Mouse (Mus musculus): ENCODE results near the gene Olfr1020. TPM values are rescaled to one million over a fixed set of nuclear protein-coding genes. Genes with fewer than 3 reads are reported as not detected.

The Olfr1020 gene
- polyA plus RNA-seq (2012; rRNA removed) = not detected in 2 replicates

- Histone ChIP-seq H3K4me3 (ENCODE audit: extremely low read depth, insufficient read depth, insufficient read length) (no peak within 1 kb of the TSS), H3K27me3 (ENCODE audit: control insufficient read depth, insufficient read depth, low read length) (no peaks in the 10 kb centered on the region), H3K36me3 (ENCODE audit: control insufficient read depth, insufficient read depth, low read length) (no peaks in the 10 kb centered on the region), H3K27ac (ENCODE audit: insufficient read depth, low read length) (no peak within 1 kb of the TSS), H3K4me1 (ENCODE audit: control insufficient read depth, insufficient read depth, insufficient read length) (no peaks in the 10 kb centered on the region)
- no peak for TF ChIP-seq POLR2A (IDR thresholded peaks at IDR 0.05; ENCODE audit: low read depth, low read length)
- no peak for TF ChIP-seq CTCF (IDR thresholded peaks at IDR 0.05; ENCODE audit: extremely low read depth, insufficient read depth, insufficient read length, insufficient replicate concordance)
- DNase-seq (ENCODE audit: low read depth in 1 of 2, low spot score in 2 of 2) = no peak
- 80% methylated on average over 1 of the region's 1 CpGs for WGBS
Measured at GRCm38 (mm10) chr2:85846730-85847129, at the start of gene Olfr1020. Olfr1020 (plus strand) TSS chr2:85847030.

- WGBS = 88% methylated on average over 2 of the region's 2 CpGs
- Histone ChIP-seq H3K4me3 (ENCODE audit: extremely low read depth, insufficient read depth, insufficient read length) (no peak within 1 kb of the TSS), H3K27ac (ENCODE audit: insufficient read depth, low read length) (no peak within 1 kb of the TSS), H3K4me1 (ENCODE audit: control insufficient read depth, insufficient read depth, insufficient read length) (no peaks in the 10 kb centered on the region), H3K27me3 (ENCODE audit: control insufficient read depth, insufficient read depth, low read length) (no peaks in the 10 kb centered on the region), H3K36me3 (ENCODE audit: control insufficient read depth, insufficient read depth, low read length) (no peaks in the 10 kb centered on the region)
- DNase-seq (ENCODE audit: low read depth in 1 of 2, low spot score in 2 of 2) = no peak
- TF ChIP-seq CTCF (IDR thresholded peaks at IDR 0.05; ENCODE audit: extremely low read depth, insufficient read depth, insufficient read length, insufficient replicate concordance) (no peak), POLR2A (IDR thresholded peaks at IDR 0.05; ENCODE audit: low read depth, low read length) (no peak)
Measured at GRCm38 (mm10) chr2:85802444-85802843, 44.4 kb upstream of the Olfr1020 start, which contains the start of gene Olfr1016. Olfr1016 (minus strand) TSS chr2:85802544.

GRCm38 (mm10) chr2:85804501-85804900 is 42.3 kb upstream of the Olfr1020 start:
- Histone ChIP-seq H3K27me3 (ENCODE audit: control insufficient read depth, insufficient read depth, low read length) (no peaks in the 10 kb centered on the region), H3K36me3 (ENCODE audit: control insufficient read depth, insufficient read depth, low read length) (no peaks in the 10 kb centered on the region), H3K27ac (ENCODE audit: insufficient read depth, low read length) (no peak overlapping the region), H3K4me3 (ENCODE audit: extremely low read depth, insufficient read depth, insufficient read length) (no peak overlapping the region), H3K4me1 (ENCODE audit: control insufficient read depth, insufficient read depth, insufficient read length) (no peaks in the 10 kb centered on the region)
- DNase-seq (ENCODE audit: low read depth in 1 of 2, low spot score in 2 of 2) = no peak
- no peak for TF ChIP-seq CTCF (IDR thresholded peaks at IDR 0.05; ENCODE audit: extremely low read depth, insufficient read depth, insufficient read length, insufficient replicate concordance)
- TF ChIP-seq POLR2A (IDR thresholded peaks at IDR 0.05; ENCODE audit: low read depth, low read length) = no peak
- WGBS = 86% methylated on average over 4 of the region's 4 CpGs

GRCm38 (mm10) chr2:85818179-85818578 is 28.7 kb upstream of the Olfr1020 start, which contains the start of gene Olfr1018:
Olfr1018 (plus strand) TSS chr2:85818479.
- TF ChIP-seq CTCF (IDR thresholded peaks at IDR 0.05; ENCODE audit: extremely low read depth, insufficient read depth, insufficient read length, insufficient replicate concordance) (no peak), POLR2A (IDR thresholded peaks at IDR 0.05; ENCODE audit: low read depth, low read length) (no peak)
- no peak for DNase-seq (ENCODE audit: low read depth in 1 of 2, low spot score in 2 of 2)
- Histone ChIP-seq H3K27me3 (ENCODE audit: control insufficient read depth, insufficient read depth, low read length) (no peaks in the 10 kb centered on the region), H3K36me3 (ENCODE audit: control insufficient read depth, insufficient read depth, low read length) (no peaks in the 10 kb centered on the region), H3K27ac (ENCODE audit: insufficient read depth, low read length) (no peak within 1 kb of the TSS), H3K4me3 (ENCODE audit: extremely low read depth, insufficient read depth, insufficient read length) (no peak within 1 kb of the TSS), H3K4me1 (ENCODE audit: control insufficient read depth, insufficient read depth, insufficient read length) (no peaks in the 10 kb centered on the region)

- Histone ChIP-seq H3K4me3 (ENCODE audit: extremely low read depth, insufficient read depth, insufficient read length) (no peak within 1 kb of the TSS), H3K4me1 (ENCODE audit: control insufficient read depth, insufficient read depth, insufficient read length) (no peaks in the 10 kb centered on the region), H3K27ac (ENCODE audit: insufficient read depth, low read length) (no peak within 1 kb of the TSS), H3K36me3 (ENCODE audit: control insufficient read depth, insufficient read depth, low read length) (no peaks in the 10 kb centered on the region), H3K27me3 (ENCODE audit: control insufficient read depth, insufficient read depth, low read length) (no peaks in the 10 kb centered on the region)
- TF ChIP-seq POLR2A (IDR thresholded peaks at IDR 0.05; ENCODE audit: low read depth, low read length) = no peak
- TF ChIP-seq CTCF (IDR thresholded peaks at IDR 0.05; ENCODE audit: extremely low read depth, insufficient read depth, insufficient read length, insufficient replicate concordance) = no peak
- no peak for DNase-seq (ENCODE audit: low read depth in 1 of 2, low spot score in 2 of 2)
Measured at GRCm38 (mm10) chr2:85845383-85845782, 1.4 kb upstream of the Olfr1020 start, which contains the start of gene Olfr1019. Olfr1019 (minus strand) TSS chr2:85845483.

- Histone ChIP-seq H3K4me1 (ENCODE audit: control insufficient read depth, insufficient read depth, insufficient read length) (no peaks in the 10 kb centered on the region), H3K4me3 (ENCODE audit: extremely low read depth, insufficient read depth, insufficient read length) (no peak within 1 kb of the TSS), H3K36me3 (ENCODE audit: control insufficient read depth, insufficient read depth, low read length) (no peaks in the 10 kb centered on the region), H3K27ac (ENCODE audit: insufficient read depth, low read length) (no peak within 1 kb of the TSS), H3K27me3 (ENCODE audit: control insufficient read depth, insufficient read depth, low read length) (no peaks in the 10 kb centered on the region)
- WGBS = 58% methylated on average over 2 of the region's 2 CpGs
- DNase-seq (ENCODE audit: low read depth in 1 of 2, low spot score in 2 of 2) = no peak
- TF ChIP-seq CTCF (IDR thresholded peaks at IDR 0.05; ENCODE audit: extremely low read depth, insufficient read depth, insufficient read length, insufficient replicate concordance) (no peak), POLR2A (IDR thresholded peaks at IDR 0.05; ENCODE audit: low read depth, low read length) (no peak)
Measured at GRCm38 (mm10) chr2:85868294-85868693, 21.5 kb downstream of the Olfr1020 start, which contains the start of gene Olfr1022. Olfr1022 (plus strand) TSS chr2:85868594.

GRCm38 (mm10) chr2:85885340-85885739 is 38.5 kb downstream of the Olfr1020 start, which contains the start of gene Olfr1023:
Olfr1023 (plus strand) TSS chr2:85885640.
- Histone ChIP-seq H3K36me3 (ENCODE audit: control insufficient read depth, insufficient read depth, low read length) (no peaks in the 10 kb centered on the region), H3K27me3 (ENCODE audit: control insufficient read depth, insufficient read depth, low read length) (no peaks in the 10 kb centered on the region), H3K27ac (ENCODE audit: insufficient read depth, low read length) (no peak within 1 kb of the TSS), H3K4me3 (ENCODE audit: extremely low read depth, insufficient read depth, insufficient read length) (no peak within 1 kb of the TSS), H3K4me1 (ENCODE audit: control insufficient read depth, insufficient read depth, insufficient read length) (no peaks in the 10 kb centered on the region)
- DNase-seq (ENCODE audit: low read depth in 1 of 2, low spot score in 2 of 2) = no peak
- WGBS = 52% methylated on average over 2 of the region's 2 CpGs
- TF ChIP-seq POLR2A (IDR thresholded peaks at IDR 0.05; ENCODE audit: low read depth, low read length) (no peak), CTCF (IDR thresholded peaks at IDR 0.05; ENCODE audit: extremely low read depth, insufficient read depth, insufficient read length, insufficient replicate concordance) (no peak)

Other genes starting within 250 kb of the Olfr1020 start
- not detected in 2 replicates for gene Olfr1000, start 235.1 kb upstream of the Olfr1020 start, polyA plus RNA-seq (2012; rRNA removed)
- gene Olfr1002, start 196.3 kb upstream of the Olfr1020 start, polyA plus RNA-seq (2012; rRNA removed) = not detected in 2 replicates
- gene Olfr154, start 182.6 kb upstream of the Olfr1020 start, polyA plus RNA-seq (2012; rRNA removed) = not detected in 2 replicates
- gene Olfr1006, start 168.3 kb upstream of the Olfr1020 start, polyA plus RNA-seq (2012; rRNA removed) = not detected in 2 replicates
- not detected in 2 replicates for gene Olfr1008, start 157.6 kb upstream of the Olfr1020 start, polyA plus RNA-seq (2012; rRNA removed)
- not detected in 2 replicates for gene Olfr1009, start 131.6 kb upstream of the Olfr1020 start, polyA plus RNA-seq (2012; rRNA removed)
- gene Olfr1012, start 84.3 kb upstream of the Olfr1020 start, polyA plus RNA-seq (2012; rRNA removed) = not detected in 2 replicates
- gene Olfr1013, start 79.9 kb upstream of the Olfr1020 start, polyA plus RNA-seq (2012; rRNA removed) = not detected in 2 replicates
- not detected in 2 replicates for gene Olfr1014, start 74.3 kb upstream of the Olfr1020 start, polyA plus RNA-seq (2012; rRNA removed)
- gene Olfr1015, start 65.0 kb upstream of the Olfr1020 start, polyA plus RNA-seq (2012; rRNA removed) = not detected in 2 replicates
- not detected in 2 replicates for gene Olfr1016, start 44.5 kb upstream of the Olfr1020 start, polyA plus RNA-seq (2012; rRNA removed)
- not detected in 2 replicates for gene Olfr1018, start 28.6 kb upstream of the Olfr1020 start, polyA plus RNA-seq (2012; rRNA removed)
- not detected in 2 replicates for gene Olfr1019, start 1.5 kb upstream of the Olfr1020 start, polyA plus RNA-seq (2012; rRNA removed)
- not detected in 2 replicates for gene Olfr1022, start 21.6 kb downstream of the Olfr1020 start, polyA plus RNA-seq (2012; rRNA removed)
- not detected in 2 replicates for gene Olfr1023, start 38.6 kb downstream of the Olfr1020 start, polyA plus RNA-seq (2012; rRNA removed)
- not detected in 2 replicates for gene Olfr1024, start 58.0 kb downstream of the Olfr1020 start, polyA plus RNA-seq (2012; rRNA removed)
- not detected in 2 replicates for gene Olfr1025-ps1, start 68.2 kb downstream of the Olfr1020 start, polyA plus RNA-seq (2012; rRNA removed)
- gene Olfr1026, start 74.5 kb downstream of the Olfr1020 start, polyA plus RNA-seq (2012; rRNA removed) = not detected in 2 replicates
- gene Olfr1028, start 103.4 kb downstream of the Olfr1020 start, polyA plus RNA-seq (2012; rRNA removed) = not detected in 2 replicates
- not detected in 2 replicates for gene Olfr1029, start 126.9 kb downstream of the Olfr1020 start, polyA plus RNA-seq (2012; rRNA removed)
- gene Olfr1030, start 132.2 kb downstream of the Olfr1020 start, polyA plus RNA-seq (2012; rRNA removed) = not detected in 2 replicates
- not detected in 2 replicates for gene Olfr1031, start 143.3 kb downstream of the Olfr1020 start, polyA plus RNA-seq (2012; rRNA removed)
- not detected in 2 replicates for gene Olfr1032, start 158.5 kb downstream of the Olfr1020 start, polyA plus RNA-seq (2012; rRNA removed)
- gene Olfr1033, start 173.6 kb downstream of the Olfr1020 start, polyA plus RNA-seq (2012; rRNA removed) = 0.28 and 0.30 TPM in 2 replicates
- gene Olfr1034, start 198.8 kb downstream of the Olfr1020 start, polyA plus RNA-seq (2012; rRNA removed) = 0.06 and 0.11 TPM in 2 replicates
- gene Olfr1036, start 227.0 kb downstream of the Olfr1020 start, polyA plus RNA-seq (2012; rRNA removed) = not detected in 2 replicates
- not detected in 2 replicates for gene Olfr1037, start 240.4 kb downstream of the Olfr1020 start, polyA plus RNA-seq (2012; rRNA removed)

All from spleen, adult 2 months (tissue).